Mouse (Mus musculus) heart, postnatal 0 days (tissue): Measurements from ENCODE around the gene Gm20479. TPM values are rescaled to one million over a fixed set of nuclear protein-coding genes. Genes with fewer than 3 reads are reported as not detected.
A peak's percentile ranks its signal among the peaks of the same experiment; 100 is the strongest.

Experiments
- ATAC-seq: fragments of 200-750 bp; cut with Nextera tagmentation; 2 replicates; pipeline ENCODE4 v1.8.0; 2017; ENCODE audit warnings: low read depth, moderate number of reproducible peaks, moderate library complexity; ENCODE audit not compliant: insufficient read depth
- DNase-seq: peaks from one replicate; pipeline ENCODE4 v3.0.0-alpha.2; 2016; ENCODE audit warnings: low spot score
- H3K27ac ChIP-seq: fragments of 300-500 bp; sonication (generic); 2 replicates; pipeline ENCODE4 v1.5.1; 2014; ENCODE audit warnings: low read depth, mild to moderate bottlenecking
- H3K27me3 ChIP-seq: fragments of 300-500 bp; sonication (generic); 2 replicates; pipeline ENCODE4 v1.6.1; 2014; ENCODE audit warnings: low read length, mixed read lengths; ENCODE audit not compliant: control insufficient read depth, insufficient read depth
- H3K36me3 ChIP-seq: fragments of 300-500 bp; sonication (generic); replicated peaks from 2 replicates; pipeline ENCODE4 v1.6.1; 2014; ENCODE audit warnings: low read length, mixed read lengths; ENCODE audit not compliant: control insufficient read depth, insufficient read depth
- H3K4me1 ChIP-seq: fragments of 300-500 bp; sonication (generic); 2 replicates; pipeline ENCODE4 v1.6.1; 2014; ENCODE audit warnings: antibody characterized with exemption; ENCODE audit not compliant: control insufficient read depth, insufficient read depth
- H3K4me2 ChIP-seq: fragments of 300-500 bp; sonication (generic); 2 replicates; pipeline ENCODE4 v1.6.1; 2014; ENCODE audit warnings: low read depth, mild to moderate bottlenecking, low read length, moderate library complexity
- H3K4me3 ChIP-seq: fragments of 300-500 bp; sonication (generic); 2 replicates; pipeline ENCODE4 v1.5.1; 2014; ENCODE audit warnings: low read depth, low read length
- H3K9ac ChIP-seq: fragments of 300-500 bp; sonication (generic); replicated peaks from 2 replicates; pipeline ENCODE4 v1.6.1; 2014; ENCODE audit warnings: low read depth, low read length, mixed read lengths
- H3K9me3 ChIP-seq: fragments of 300-500 bp; sonication (generic); replicated peaks from 2 replicates; pipeline ENCODE4 v1.6.1; 2016; ENCODE audit warnings: low read length; ENCODE audit not compliant: control insufficient read depth
- CTCF ChIP-seq: IDR thresholded peaks from 2 replicates; pipeline ENCODE4 v1.5.1; 2016; ENCODE audit warnings: antibody characterized with exemption, control low read depth, low read depth
- EP300 ChIP-seq: IDR thresholded peaks from 2 replicates; pipeline ENCODE4 v1.6.1; 2016; ENCODE audit warnings: antibody characterized with exemption, low read depth
- WGBS: fragments of 180-500 bp; shearing (Covaris S2); extraction: QIAGEN DNeasy Blood & Tissue Kit; methylation state at CpG from one replicate; pipeline ENCODE4 v1.1.7; 2014; 5-methylcytosine and 5-hydroxymethylcytosine counted together
- polyA plus RNA-seq: library from polyadenylated mRNA; unstranded; fragments of >200 nt; fragmentation: Nextera tagmentation; extraction: Ambion mirVana; gene quantifications from 2 replicates; pipeline ENCODE4 v1.2.1, GENCODE M21; 2015
- total RNA-seq: library from RNA; depleted of rRNA; stranded (reverse); fragments of >200 nt; gene quantifications from 2 replicates; pipeline ENCODE4 v1.2.3, GENCODE M21; 2014; ENCODE audit warnings: low replicate concordance

The Gm20479 gene
- total and polyA plus RNA-seq, 2 experiments from 2014 or later: 0.46 TPM; not detected in 1

DNA sequence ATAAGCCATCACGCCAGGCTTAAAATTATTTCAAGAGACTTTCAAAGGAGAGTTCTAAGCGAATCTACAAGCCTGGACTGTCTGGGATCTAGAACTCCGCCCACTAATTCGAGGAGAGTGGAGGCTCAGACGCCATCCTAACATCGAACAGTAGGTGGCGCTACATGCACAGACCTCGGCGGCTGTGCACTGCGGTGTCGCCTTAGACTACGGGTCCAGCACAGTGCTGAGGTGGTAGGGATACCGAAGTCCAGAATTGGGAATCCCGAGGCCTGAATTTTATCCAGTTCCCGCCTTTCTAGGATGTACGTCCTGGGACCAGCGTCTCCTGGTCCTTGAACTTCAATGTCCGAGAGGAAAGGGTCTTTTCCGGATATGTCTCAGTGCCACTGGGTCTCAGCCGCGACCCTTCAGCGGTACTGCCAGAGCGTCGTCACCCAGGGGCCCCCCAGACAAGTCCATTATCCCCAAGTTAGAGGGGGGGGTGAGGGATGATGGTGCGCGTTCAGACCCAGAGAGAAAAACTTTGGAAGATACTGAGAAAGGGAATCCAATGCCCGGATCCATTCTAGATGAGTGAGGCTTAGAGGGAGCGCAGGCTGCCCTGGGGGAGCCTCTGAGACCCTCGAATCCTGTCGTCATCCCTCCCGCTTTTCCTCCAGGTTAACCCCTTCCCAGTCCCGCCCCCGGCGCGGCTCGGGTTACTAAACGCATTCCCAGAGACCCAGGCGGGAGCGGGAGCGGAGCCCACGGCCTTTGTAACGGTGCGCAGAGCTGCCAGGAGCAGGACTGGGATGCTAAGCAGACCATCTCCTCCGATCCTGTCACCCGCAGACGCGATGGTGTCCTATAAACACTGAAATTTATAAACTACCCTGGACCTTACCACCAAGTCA is 21.0 kb downstream of the Gm20479 start:
- DNase-seq (peak; percentile 86), ATAC-seq (peak; percentile 69)
- H3K27me3 ChIP-seq: peaks cover 90% of the 10 kb centered on the region
- TF ChIP-seq CTCF (peak; percentile 97), EP300 (no peak)
- H3K36me3 ChIP-seq: no peaks in the 10 kb centered on the region
- no peaks in the 10 kb centered on the region for H3K9me3 ChIP-seq
- no peak overlapping the region; the same call in 1 of the 2 replicates for H3K27ac ChIP-seq
- H3K4me1 ChIP-seq: peaks cover under 1% of the 10 kb centered on the region; the same call in 1 of the 2 replicates
- peak overlapping the region; percentile 35 for H3K4me3 ChIP-seq
- H3K4me2 ChIP-seq: peak overlapping the region; percentile 55
- under 1% methylated on average over 47 of the region's 47 CpGs for WGBS
- 0 out of 2 replicates have a peak overlapping the region, but pooled peaks have one; percentile 29 for H3K9ac ChIP-seq

DNA sequence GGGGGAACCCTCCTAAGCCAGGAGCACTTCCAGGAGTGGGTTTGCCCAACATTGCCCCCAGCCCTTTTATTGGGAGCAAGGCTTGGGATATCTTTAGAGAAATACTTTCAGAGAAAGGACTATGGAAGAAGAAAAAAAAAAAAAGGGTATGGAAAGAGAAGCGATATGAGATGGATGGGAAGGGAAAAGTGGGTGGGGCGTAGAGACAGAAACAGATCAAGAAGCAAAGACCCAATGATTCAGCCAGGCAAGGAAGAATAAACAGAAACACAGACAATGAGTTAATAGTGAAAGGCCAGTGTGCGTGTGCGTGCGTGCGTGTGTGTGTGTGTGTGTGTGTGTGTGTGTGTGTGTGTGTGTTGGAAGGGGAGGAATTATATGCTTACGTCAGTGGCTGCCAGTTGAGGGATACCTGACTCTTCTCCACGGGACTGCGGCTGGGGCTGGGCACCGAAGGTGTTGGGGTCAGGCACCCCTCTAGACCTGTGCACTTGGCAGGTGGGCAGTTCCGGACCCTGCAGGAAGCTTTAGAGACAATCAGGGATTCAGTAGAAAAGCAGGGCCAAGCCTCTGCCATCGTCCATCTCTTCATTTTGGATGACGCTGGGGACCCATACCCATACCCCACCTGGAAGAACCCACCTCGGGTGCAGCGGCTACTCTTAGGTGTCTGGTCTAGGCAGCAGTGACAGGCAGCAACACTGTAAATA is 22.1 kb downstream of the Gm20479 start:
- peaks cover 6% of the 10 kb centered on the region for H3K4me1 ChIP-seq
- 49% methylated on average over 15 of the region's 15 CpGs for WGBS
- peaks cover 93% of the 10 kb centered on the region for H3K27me3 ChIP-seq

DNA sequence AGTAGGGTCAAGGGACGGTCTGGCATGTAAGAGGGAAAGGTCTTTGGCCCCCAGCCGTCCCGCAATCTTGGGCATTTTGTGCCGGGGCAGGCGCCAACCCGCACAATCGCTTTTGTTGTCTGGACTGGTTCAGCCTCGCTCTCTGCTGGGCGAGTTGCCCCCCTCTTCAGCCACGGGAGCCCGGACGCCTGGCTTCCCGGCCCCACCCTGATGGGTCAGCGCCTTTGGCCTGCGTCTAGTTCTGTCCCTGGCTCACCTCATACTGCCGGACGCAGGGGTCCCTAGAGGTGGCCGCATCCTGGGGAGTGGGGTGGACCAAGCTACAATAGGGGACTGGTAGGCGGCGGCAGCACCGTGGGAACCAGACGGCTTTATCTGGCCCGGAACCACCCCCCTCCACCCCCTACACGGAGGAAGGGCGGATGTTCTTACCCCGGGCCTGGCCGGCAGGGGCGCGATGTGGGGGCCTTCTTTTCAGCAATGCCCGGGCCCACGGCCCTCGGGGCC is 22.8 kb downstream of the Gm20479 start:
- H3K27ac ChIP-seq: peak overlapping the region; percentile 84
- H3K4me3 ChIP-seq: peak overlapping the region; percentile 67
- H3K36me3 ChIP-seq: no peaks in the 10 kb centered on the region
- H3K9ac ChIP-seq: no peak overlapping the region
- peak; percentile 15 for ATAC-seq
- peaks cover 93% of the 10 kb centered on the region for H3K27me3 ChIP-seq
- peak overlapping the region; percentile 76 for H3K4me2 ChIP-seq
- WGBS: 1% methylated on average over 32 of the region's 32 CpGs
- peak; percentile 44 for DNase-seq
- H3K4me1 ChIP-seq: peaks cover 13% of the 10 kb centered on the region
- no peaks in the 10 kb centered on the region for H3K9me3 ChIP-seq
- TF ChIP-seq CTCF (peak; percentile 25; the same call in 1 of the 2 replicates), EP300 (peak; percentile 54; the same call in 1 of the 2 replicates)

More for the DNA sequence above, 22.1 kb downstream of the Gm20479 start:
- no peaks in the 10 kb centered on the region for H3K36me3 ChIP-seq
- peak overlapping the region; percentile 84 for H3K27ac ChIP-seq
- no peak for DNase-seq
- H3K4me3 ChIP-seq: 0 out of 2 replicates have a peak overlapping the region, but pooled peaks have one; percentile 67
- TF ChIP-seq EP300: no peak
- TF ChIP-seq CTCF: no peak
- no peaks in the 10 kb centered on the region for H3K9me3 ChIP-seq
- H3K9ac ChIP-seq: no peak overlapping the region
- no peak for ATAC-seq
- peak overlapping the region; percentile 76; the same call in 1 of the 2 replicates for H3K4me2 ChIP-seq

DNA sequence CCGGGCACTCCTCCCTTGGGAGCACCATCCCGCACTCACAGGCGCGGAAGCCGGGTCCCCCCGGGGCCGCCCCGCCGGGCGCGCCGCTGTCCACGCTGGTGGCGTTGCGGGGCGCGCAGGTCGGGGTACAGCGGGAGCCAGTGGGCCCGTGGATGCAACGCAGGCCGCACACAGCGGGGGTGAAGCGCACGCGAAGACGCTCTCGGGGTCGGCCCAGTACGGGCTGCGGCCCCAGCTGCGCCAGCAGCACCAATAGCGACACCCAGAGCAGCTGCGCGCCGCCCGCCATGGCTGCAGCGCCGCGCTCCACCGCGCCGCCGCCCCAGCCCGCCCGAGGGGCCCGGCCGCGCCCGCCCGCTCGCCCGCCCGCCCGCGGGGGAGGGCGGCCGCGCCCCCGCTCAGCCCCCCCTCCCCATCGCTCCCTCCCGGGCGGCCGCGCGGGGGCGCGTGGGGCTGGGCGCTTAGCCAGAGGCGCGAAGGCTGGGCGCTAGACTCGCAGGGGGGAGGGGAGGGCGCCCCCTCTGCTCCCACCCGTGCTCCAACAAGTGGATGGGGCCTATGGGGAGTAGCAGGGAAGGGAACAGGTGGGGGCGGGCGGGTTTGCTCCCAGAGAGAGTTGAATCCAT is 23.8 kb downstream of the Gm20479 start:
- no peak for DNase-seq
- Histone ChIP-seq H3K27me3 (peaks cover 92% of the 10 kb centered on the region), H3K4me2 (peak overlapping the region; percentile 76), H3K36me3 (no peaks in the 10 kb centered on the region), H3K4me1 (peaks cover 16% of the 10 kb centered on the region), H3K27ac (peak overlapping the region; percentile 84), H3K4me3 (peak overlapping the region; percentile 67), H3K9me3 (no peaks in the 10 kb centered on the region), H3K9ac (peak overlapping the region; percentile 78)
- 2% methylated on average over 44 of the region's 77 CpGs for WGBS
- TF ChIP-seq EP300 (no peak), CTCF (no peak)
- no peak for ATAC-seq
